Mouse (Mus musculus): Measurements from ENCODE around the gene Frrs1. TPM values are rescaled to one million over a fixed set of nuclear protein-coding genes. Genes with fewer than 3 reads are reported as not detected.

The Frrs1 gene
- polyA plus RNA-seq, 1 experiment from 2014 or later, result 4.0 TPM

Other genes starting within 250 kb of the Frrs1 start
- 28.7 and 34.4 TPM in 2 replicates for gene Trmt13, start 244.9 kb upstream of the Frrs1 start, polyA plus RNA-seq (2016; fragmentation: Nextera tagmentation; extraction: Ambion mirVana)
- 68.6 and 72.2 TPM in 2 replicates for gene Mfsd14a, start 196.8 kb upstream of the Frrs1 start, polyA plus RNA-seq (2016; fragmentation: Nextera tagmentation; extraction: Ambion mirVana)
- not detected in 2 replicates for gene Gm43191, start 178.2 kb upstream of the Frrs1 start, polyA plus RNA-seq (2016; fragmentation: Nextera tagmentation; extraction: Ambion mirVana)
- gene Slc35a3, start 146.6 kb upstream of the Frrs1 start, polyA plus RNA-seq (2016; fragmentation: Nextera tagmentation; extraction: Ambion mirVana), result 9.1 TPM in 2 replicates
- 17.7 and 19.0 TPM in 2 replicates for gene Agl, start 51.3 kb upstream of the Frrs1 start, polyA plus RNA-seq (2016; fragmentation: Nextera tagmentation; extraction: Ambion mirVana)
- gene 4930455H04Rik, start 108.8 kb downstream of the Frrs1 start, polyA plus RNA-seq (2016; fragmentation: Nextera tagmentation; extraction: Ambion mirVana), result not detected in 2 replicates
- 7.1 and 9.0 TPM in 2 replicates for gene Palmd, start 109.5 kb downstream of the Frrs1 start, polyA plus RNA-seq (2016; fragmentation: Nextera tagmentation; extraction: Ambion mirVana)